In the genomic region with DNA sequence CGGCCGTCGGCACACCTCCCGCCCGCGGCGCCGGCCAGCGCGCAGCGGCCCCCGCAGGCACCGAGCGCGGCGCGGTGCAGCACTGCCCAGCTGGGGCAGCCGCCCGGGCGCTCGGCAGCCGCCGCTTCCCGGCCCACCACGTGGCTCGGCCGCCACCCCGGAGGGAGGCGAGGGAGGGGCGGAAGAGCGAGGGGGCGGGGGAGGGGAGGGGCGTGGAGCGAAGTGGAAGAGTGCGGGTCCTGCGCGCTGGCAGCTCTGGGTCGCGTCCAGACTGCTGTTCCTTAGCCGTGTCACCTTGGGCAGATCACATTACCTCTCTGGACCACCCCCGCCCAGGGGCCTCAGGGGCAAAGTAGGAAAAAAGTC, we compare ENCODE assay signal across 8 mouse cellular contexts. TPM values are rescaled to one million over a fixed set of nuclear protein-coding genes. Genes with fewer than 3 reads are reported as not detected.
A peak's percentile ranks its signal among the peaks of the same experiment; 100 is the strongest.
DNase-seq lines count a peak whose midpoint lies in the region; ATAC-seq and TF ChIP-seq lines count a peak whose summit lies in the region.

A gene (minus strand): TSS at position 126 of the 366 bp plus-strand sequence.

- peak within 1 kb of the TSS; percentile 99 for H3K4me2 ChIP-seq in intestine, embryonic 15.5 days (replicated peaks)
- H3K4me2 ChIP-seq in limb, embryonic 12.5 days: peak within 1 kb of the TSS; percentile 89
- H3K4me2 ChIP-seq in myocyte (ENCODE audit: low read depth): peak within 1 kb of the TSS; percentile 66

- no peaks in the 10 kb centered on the region for H3K36me3 ChIP-seq in intestine, embryonic 15.5 days
- H3K36me3 ChIP-seq in limb, embryonic 12.5 days: no peaks in the 10 kb centered on the region
- H3K36me3 ChIP-seq in myocyte (ENCODE audit: control insufficient read depth, insufficient read depth): no peaks in the 10 kb centered on the region

- no peaks in the 10 kb centered on the region for H3K9me3 ChIP-seq in intestine, embryonic 15.5 days
- no peaks in the 10 kb centered on the region for H3K9me3 ChIP-seq in limb, embryonic 12.5 days

- no peak for DNase-seq in layer of hippocampus, adult 18-20 months (ENCODE audit: low spot score in 2 of 2)
- no peak for DNase-seq in layer of hippocampus, adult 9-10 months (ENCODE audit: low spot score)
- DNase-seq in adrenal gland, postnatal 25 days: peak; percentile 67
- peak; percentile 73 for DNase-seq in gastrocnemius, adult 2 months
- DNase-seq in spleen, adult 12 weeks (ENCODE audit: low spot score): no peak

- H3K27ac ChIP-seq in gastrocnemius, adult 2 months: peak within 1 kb of the TSS; percentile 81
- H3K27ac ChIP-seq in intestine, embryonic 15.5 days: no peak within 1 kb of the TSS; the same call in 1 of the 2 replicates
- H3K27ac ChIP-seq in limb, embryonic 12.5 days: no peak within 1 kb of the TSS

- peaks cover 9% of the 10 kb centered on the region for H3K4me1 ChIP-seq in intestine, embryonic 15.5 days (replicated peaks)
- peaks cover 31% of the 10 kb centered on the region for H3K4me1 ChIP-seq in limb, embryonic 12.5 days (replicated peaks)

- H3K4me3 ChIP-seq in gastrocnemius, adult 2 months: peak within 1 kb of the TSS; percentile 83
- H3K4me3 ChIP-seq in intestine, embryonic 15.5 days (replicated peaks): peak within 1 kb of the TSS; percentile 64
- peak within 1 kb of the TSS; percentile 92 for H3K4me3 ChIP-seq in limb, embryonic 12.5 days (replicated peaks)
- H3K4me3 ChIP-seq in myocyte: peak within 1 kb of the TSS; percentile 21

- no peak for TF ChIP-seq CTCF in gastrocnemius, adult 2 months (IDR thresholded peaks at IDR 0.05)

- peak; percentile 83 for ATAC-seq in intestine, embryonic 15.5 days
- peak; percentile 67 for ATAC-seq in limb, embryonic 12.5 days (ENCODE audit: insufficient number of reproducible peaks, insufficient read depth, low FRiP score, low TSS enrichment, low read depth)

- H3K9ac ChIP-seq in intestine, embryonic 15.5 days: peak within 1 kb of the TSS; percentile 65
- peak within 1 kb of the TSS; percentile 91 for H3K9ac ChIP-seq in limb, embryonic 12.5 days (replicated peaks)

- intact Hi-C loops in gastrocnemius, adult 2 months (cut with DNase I): no loop called here

- WGBS in intestine, embryonic 15.5 days: under 1% methylated on average over 40 of the region's 41 CpGs
- WGBS in limb, embryonic 12.5 days: under 1% methylated on average over 36 of the region's 41 CpGs

- peak within 1 kb of the TSS; percentile 53 for H3ac ChIP-seq in myocyte (ENCODE audit: control insufficient read depth, insufficient read length)

- no peaks in the 10 kb centered on the region for H3K79me2 ChIP-seq in myocyte (ENCODE audit: control insufficient read depth, insufficient read depth)

- H3K27me3 ChIP-seq in intestine, embryonic 15.5 days (replicated peaks): no peaks in the 10 kb centered on the region
- no peaks in the 10 kb centered on the region for H3K27me3 ChIP-seq in limb, embryonic 12.5 days
- H3K27me3 ChIP-seq in myocyte (ENCODE audit: control insufficient read depth, insufficient read depth, insufficient read length): no peaks in the 10 kb centered on the region

- peak; percentile 76 for TF ChIP-seq POLR2A in myocyte (IDR thresholded peaks at IDR 0.05; ENCODE audit: insufficient read length, low read depth)

TF ChIP-seq in myocyte, 11 proteins besides CTCF, POLR2A, EP300 and RAD21:
- peak in 1 of 3 experiments; percentile 12 for TF ChIP-seq MYOD1 (IDR thresholded peaks at IDR 0.05; ENCODE audit: control insufficient read depth in 1 of 3, insufficient read length in 2 of 3, low read depth in 2 of 3)
- no peak for TF ChIP-seq POLR2AphosphoS2 (IDR thresholded peaks at IDR 0.05; ENCODE audit: insufficient read length, low read depth)

RNA-seq across cellular contexts. Expression of the gene that starts here (rescaled TPM):
- total RNA-seq in layer of hippocampus, adult 18-20 months (2021): 10 to 100 TPM; 35.5 to 37.1 TPM
- 5.6 and 7.2 TPM in 2 replicates for total RNA-seq in adrenal gland, postnatal 25 days (2021)
- total RNA-seq in gastrocnemius, adult 2 months (2021): 10 to 100 TPM; 11.5 to 17.9 TPM
- polyA plus RNA-seq in intestine, embryonic 15.5 days (2015; fragmentation: Nextera tagmentation; extraction: Ambion mirVana): 1.1 and 1.2 TPM in 2 replicates
- 4.0 and 5.2 TPM in 2 replicates for polyA plus RNA-seq in limb, embryonic 12.5 days (2016; fragmentation: Nextera tagmentation; extraction: Ambion mirVana)
- polyA plus RNA-seq in myocyte (2012; fragmentation: generic; extraction: Trizol): 19.6 TPM

Comparison
In these comparisons a context has a peak if more than half of its experiments do, and no peak if none do; other contexts are left out.
1. DNase-seq: peak in adrenal gland, postnatal 25 days (single experiment) and gastrocnemius, adult 2 months (single experiment); none in layer of hippocampus, adult 18-20 months (0 of 2), layer of hippocampus, adult 9-10 months (single experiment) and spleen, adult 12 weeks (single experiment).
2. H3K4me3 ChIP-seq: peak in every context shown above with its lines; median percentile 92 in limb, embryonic 12.5 days; 83 in gastrocnemius, adult 2 months; 64 in intestine, embryonic 15.5 days; 21 in myocyte.
3. Peak in every context shown above with its lines, with median percentiles within 50 percentile points of each other: H3K4me2 ChIP-seq.